10 mouse cellular contexts compared by ENCODE assay signal in genomic region chr12:117344266-117345087, GRCm38 (mm10).
DNase-seq lines count a peak whose midpoint lies in the region; ATAC-seq and TF ChIP-seq lines count a peak whose summit lies in the region.
"Had no signal": no experiment of that assay in that cellular context is flagged by ENCODE, and none has a peak within 500 bp of the region (broad histone marks: within the 10 kb centered on the region; RNA-seq: fewer than 3 reads in every experiment).

No protein-coding gene starts in this region.

- no peak for TF ChIP-seq CTCF in stomach, postnatal 0 days (IDR thresholded peaks at IDR 0.05; ENCODE audit: low read depth)

- H3K4me3 ChIP-seq in midbrain, embryonic 16.5 days (ENCODE audit: low read depth, low read length), result no peak overlapping the region
- H3K4me3 ChIP-seq in liver, embryonic 11.5 days (ENCODE audit: low read depth, low read length), result no peak overlapping the region
- no peak overlapping the region for H3K4me3 ChIP-seq in stomach, postnatal 0 days (ENCODE audit: low read depth, low read length)

- peak overlapping the region; percentile 33 for H3K9ac ChIP-seq in midbrain, embryonic 16.5 days (ENCODE audit: low read depth, low read length)
- no peak overlapping the region for H3K9ac ChIP-seq in liver, embryonic 11.5 days (ENCODE audit: low read depth, low read length)
- H3K9ac ChIP-seq in stomach, postnatal 0 days (ENCODE audit: low read length), result no peak overlapping the region

- no peaks in the 10 kb centered on the region for H3K9me3 ChIP-seq in midbrain, embryonic 16.5 days (replicated peaks; ENCODE audit: control insufficient read depth, low read length, poor library complexity, severe bottlenecking)
- no peaks in the 10 kb centered on the region for H3K9me3 ChIP-seq in liver, embryonic 11.5 days (ENCODE audit: control insufficient read depth, low read length)
- H3K9me3 ChIP-seq in stomach, postnatal 0 days (ENCODE audit: control insufficient read depth, low read length), result no peaks in the 10 kb centered on the region

- ATAC-seq in midbrain, embryonic 16.5 days, result peak; percentile 59
- no peak for ATAC-seq in liver, embryonic 11.5 days (replicated peaks; ENCODE audit: low FRiP score)
- no peak for ATAC-seq in stomach, postnatal 0 days (ENCODE audit: low FRiP score, low TSS enrichment)
- ATAC-seq: CD4-positive, CD25-positive, alpha-beta regulatory T cell, adult 4 months had no signal

- intact Hi-C loops in heart, postnatal 14 days (cut with DNase I), result no loop called here

- H3K27me3 ChIP-seq in midbrain, embryonic 16.5 days (ENCODE audit: control insufficient read depth, insufficient read depth, low read depth, low read length), result no peaks in the 10 kb centered on the region
- no peaks in the 10 kb centered on the region for H3K27me3 ChIP-seq in liver, embryonic 11.5 days (replicated peaks; ENCODE audit: control insufficient read depth, insufficient read depth, low read length)
- no peaks in the 10 kb centered on the region for H3K27me3 ChIP-seq in stomach, postnatal 0 days (ENCODE audit: control insufficient read depth, insufficient read depth, low read length)

- 19% methylated on average over 10 of the region's 11 CpGs for WGBS in midbrain, embryonic 16.5 days
- 65% methylated on average over 11 of the region's 11 CpGs for WGBS in liver, embryonic 11.5 days
- 68% methylated on average over 11 of the region's 11 CpGs for WGBS in stomach, postnatal 0 days

- TF ChIP-seq EP300 in stomach, postnatal 0 days (optimal IDR thresholded peaks at IDR 0.05), result no peak

- H3K4me2 ChIP-seq in midbrain, embryonic 16.5 days (ENCODE audit: low read length), result peak overlapping the region; percentile 44
- no peak overlapping the region for H3K4me2 ChIP-seq in liver, embryonic 11.5 days
- H3K4me2 ChIP-seq in stomach, postnatal 0 days (replicated peaks; ENCODE audit: low read depth), result no peak overlapping the region

- H3K4me1 ChIP-seq in midbrain, embryonic 16.5 days (ENCODE audit: control insufficient read depth, insufficient read depth, low read length), result peaks cover 49% of the 10 kb centered on the region
- no peaks in the 10 kb centered on the region for H3K4me1 ChIP-seq in liver, embryonic 11.5 days (replicated peaks; ENCODE audit: control insufficient read depth, insufficient read depth, low read length)
- H3K4me1 ChIP-seq in stomach, postnatal 0 days (replicated peaks; ENCODE audit: control insufficient read depth, insufficient read depth), result no peaks in the 10 kb centered on the region

- H3K36me3 ChIP-seq in midbrain, embryonic 16.5 days (ENCODE audit: control insufficient read depth, insufficient read depth, low read length), result no peaks in the 10 kb centered on the region
- H3K36me3 ChIP-seq in liver, embryonic 11.5 days (ENCODE audit: control insufficient read depth, insufficient read depth, low read length), result no peaks in the 10 kb centered on the region
- H3K36me3 ChIP-seq in stomach, postnatal 0 days (ENCODE audit: control insufficient read depth, insufficient read depth, low read length), result no peaks in the 10 kb centered on the region

- DNase-seq in embryo, embryonic 10 days (ENCODE audit: low spot score), result peak; percentile 74
- DNase-seq in forelimb bud, embryonic 11.5 days (ENCODE audit: low read depth, low spot score), result peak; percentile 84
- peak; percentile 26 for DNase-seq in left cerebral cortex, adult 11 months (ENCODE audit: low spot score)
- no peak for DNase-seq in liver, embryonic 11.5 days (ENCODE audit: low spot score)
- DNase-seq in stomach, postnatal 0 days (ENCODE audit: low spot score), result no peak
- no peak for DNase-seq in c-Kit-positive CD71-positive TER-119-positive erythroid progenitor cells, embryonic 14.5 days (ENCODE audit: low spot score)
- no peak for DNase-seq in heart, postnatal 14 days
- DNase-seq: gastrocnemius, postnatal 10 days had no signal

- H3K27ac ChIP-seq in midbrain, embryonic 16.5 days (ENCODE audit: low read length), result peak overlapping the region; percentile 98
- no peak overlapping the region for H3K27ac ChIP-seq in liver, embryonic 11.5 days (ENCODE audit: low read depth, low read length)
- no peak overlapping the region for H3K27ac ChIP-seq in stomach, postnatal 0 days (replicated peaks)

Comparison
In these comparisons a context has a peak if more than half of its experiments do, and no peak if none do; other contexts are left out.
1. DNase-seq: peak in embryo, embryonic 10 days (single experiment), forelimb bud, embryonic 11.5 days (single experiment) and left cerebral cortex, adult 11 months (single experiment); none in liver, embryonic 11.5 days (single experiment), stomach, postnatal 0 days (single experiment), c-Kit-positive CD71-positive TER-119-positive erythroid progenitor cells, embryonic 14.5 days (single experiment) and heart, postnatal 14 days (0 of 2).